Mouse (Mus musculus): Measurements from ENCODE around the gene Myh7b. TPM values are rescaled to one million over a fixed set of nuclear protein-coding genes. Genes with fewer than 3 reads are reported as not detected.

Gene Myh7b
- polyA plus RNA-seq, 1 experiment from 2014 or later, result 0.52 TPM

DNA sequence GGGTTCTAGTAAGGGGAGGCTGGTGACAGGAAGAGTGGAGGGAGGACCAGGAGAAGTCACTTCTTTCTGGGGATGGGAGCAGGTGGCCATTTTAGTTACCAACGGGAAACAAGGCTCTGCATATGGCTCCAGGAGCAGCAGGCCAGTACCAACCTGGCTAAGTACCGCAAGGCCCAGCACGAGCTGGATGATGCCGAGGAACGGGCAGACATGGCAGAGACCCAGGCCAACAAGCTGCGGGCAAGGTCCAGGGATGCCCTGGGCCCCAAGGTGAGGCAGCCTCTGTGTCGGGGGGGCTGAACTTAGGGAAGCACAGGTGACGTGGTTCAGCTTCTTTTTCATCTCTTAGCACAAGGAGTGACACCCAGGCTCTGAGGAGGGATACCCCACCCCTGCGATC lies 22.7 kb downstream of the Myh7b start:
- Histone ChIP-seq H3K9me3 (ENCODE audit: control insufficient read depth, low read length) (no peaks in the 10 kb centered on the region), H3K4me3 (ENCODE audit: low read depth, low read length) (no peak overlapping the region), H3K36me3 (ENCODE audit: control insufficient read depth, insufficient read depth, low read length) (peaks cover 6% of the 10 kb centered on the region; the same call in 1 of the 2 replicates), H3K4me2 (replicated peaks; ENCODE audit: low read depth, low read length) (no peak overlapping the region), H3K9ac (ENCODE audit: low read depth, low read length) (no peak overlapping the region), H3K27ac (ENCODE audit: low read depth, low read length) (no peak overlapping the region), H3K4me1 (replicated peaks; ENCODE audit: control insufficient read depth, insufficient read depth, low read length) (peaks cover 5% of the 10 kb centered on the region), H3K27me3 (ENCODE audit: control insufficient read depth, insufficient read depth, low read length) (peaks cover 41% of the 10 kb centered on the region)
- ATAC-seq (ENCODE audit: low FRiP score) (no peak), DNase-seq (ENCODE audit: low spot score) (no peak)
- WGBS, result 90% methylated on average over 9 of the region's 9 CpGs

DNA sequence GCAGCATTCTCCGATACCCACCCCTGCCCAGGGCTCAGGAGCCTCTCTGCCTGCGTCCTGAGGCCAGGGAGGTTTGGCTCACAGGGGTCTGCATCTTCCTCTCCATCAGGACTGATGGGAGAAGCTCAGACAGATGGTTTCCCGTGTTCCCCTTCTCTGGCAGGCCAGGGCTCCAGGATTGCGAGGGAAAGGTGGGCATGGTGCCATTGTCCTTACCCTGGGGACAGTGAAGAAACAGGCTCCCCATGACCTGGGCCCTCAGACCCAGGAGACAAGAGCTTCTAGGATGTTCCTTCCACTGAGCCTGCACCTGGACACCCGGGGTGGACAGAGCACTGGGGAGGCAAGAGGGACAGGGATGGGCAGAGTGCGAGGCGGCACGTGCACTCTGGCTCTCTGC lies 23.6 kb downstream of the Myh7b start:
- no peak overlapping the region for H3K9ac ChIP-seq (ENCODE audit: low read depth, low read length)
- peaks cover 6% of the 10 kb centered on the region; the same call in 1 of the 2 replicates for H3K36me3 ChIP-seq (ENCODE audit: control insufficient read depth, insufficient read depth, low read length)
- 96% methylated on average over 8 of the region's 8 CpGs for WGBS
- H3K9me3 ChIP-seq (ENCODE audit: control insufficient read depth, low read length), result no peaks in the 10 kb centered on the region
- peaks cover 2% of the 10 kb centered on the region; the same call in 1 of the 2 replicates for H3K4me1 ChIP-seq (replicated peaks; ENCODE audit: control insufficient read depth, insufficient read depth, low read length)
- no peak overlapping the region for H3K4me3 ChIP-seq (ENCODE audit: low read depth, low read length)
- H3K27ac ChIP-seq (ENCODE audit: low read depth, low read length), result no peak overlapping the region
- no peak overlapping the region for H3K4me2 ChIP-seq (replicated peaks; ENCODE audit: low read depth, low read length)
- DNase-seq (ENCODE audit: low spot score), result no peak
- H3K27me3 ChIP-seq (ENCODE audit: control insufficient read depth, insufficient read depth, low read length), result peaks cover 35% of the 10 kb centered on the region
- no peak for ATAC-seq (ENCODE audit: low FRiP score)

DNA sequence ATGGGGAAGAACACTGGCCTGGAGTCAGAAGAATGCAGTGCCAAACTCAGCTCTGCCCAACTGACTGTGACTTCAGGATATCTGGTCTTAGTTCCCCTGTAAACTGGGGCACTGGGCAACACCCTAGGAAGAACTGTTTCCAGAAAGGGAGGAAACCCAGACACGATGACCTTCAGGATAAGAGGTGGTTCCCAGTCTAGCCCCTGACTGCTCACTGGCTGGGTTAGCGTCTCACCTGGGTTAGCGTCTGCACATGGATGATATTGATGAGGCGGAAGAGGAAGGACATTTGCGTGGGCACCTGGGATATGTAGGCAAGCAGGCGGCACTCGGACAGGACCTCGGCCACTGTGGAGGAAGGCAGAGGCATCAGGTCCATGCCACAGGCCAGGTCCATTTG lies 24.9 kb downstream of the Myh7b start:
- ATAC-seq (ENCODE audit: low FRiP score), result no peak
- H3K4me1 ChIP-seq (replicated peaks; ENCODE audit: control insufficient read depth, insufficient read depth, low read length), result peaks cover 2% of the 10 kb centered on the region; the same call in 1 of the 2 replicates
- 93% methylated on average over 8 of the region's 8 CpGs for WGBS
- H3K4me3 ChIP-seq (ENCODE audit: low read depth, low read length), result no peak overlapping the region
- DNase-seq (ENCODE audit: low spot score), result no peak
- peaks cover 9% of the 10 kb centered on the region; the same call in 1 of the 2 replicates for H3K36me3 ChIP-seq (ENCODE audit: control insufficient read depth, insufficient read depth, low read length)
- no peak overlapping the region for H3K27ac ChIP-seq (ENCODE audit: low read depth, low read length)
- H3K27me3 ChIP-seq (ENCODE audit: control insufficient read depth, insufficient read depth, low read length), result peaks cover 21% of the 10 kb centered on the region
- no peak overlapping the region for H3K4me2 ChIP-seq (replicated peaks; ENCODE audit: low read depth, low read length)
- no peaks in the 10 kb centered on the region for H3K9me3 ChIP-seq (ENCODE audit: control insufficient read depth, low read length)
- no peak overlapping the region for H3K9ac ChIP-seq (ENCODE audit: low read depth, low read length)

DNA sequence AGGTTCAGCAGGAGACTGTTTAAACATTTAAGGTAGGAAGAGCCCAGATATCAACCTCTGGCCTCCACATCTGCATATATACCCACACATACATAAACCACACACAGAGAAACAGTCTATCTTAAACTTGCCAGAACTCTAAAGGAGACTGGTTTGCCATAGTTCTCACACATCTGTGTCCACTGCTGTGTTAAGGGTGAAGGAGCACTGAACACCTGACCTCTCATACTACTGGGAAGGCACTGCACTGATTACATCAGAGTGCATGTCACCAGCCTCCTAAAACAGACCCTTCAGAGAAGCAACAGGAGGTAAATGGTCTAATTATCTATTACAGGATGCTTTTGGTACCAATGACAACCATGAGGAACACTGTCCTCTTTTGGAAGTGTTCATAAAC lies 25.9 kb downstream of the Myh7b start:
- ATAC-seq (ENCODE audit: low FRiP score) (no peak), DNase-seq (ENCODE audit: low spot score) (no peak)
- H3K9me3 ChIP-seq (ENCODE audit: control insufficient read depth, low read length), result no peaks in the 10 kb centered on the region
- H3K36me3 ChIP-seq (ENCODE audit: control insufficient read depth, insufficient read depth, low read length), result peaks cover 9% of the 10 kb centered on the region; the same call in 1 of the 2 replicates
- peaks cover 11% of the 10 kb centered on the region for H3K27me3 ChIP-seq (ENCODE audit: control insufficient read depth, insufficient read depth, low read length)
- no peak overlapping the region for H3K4me2 ChIP-seq (replicated peaks; ENCODE audit: low read depth, low read length)
- no peak overlapping the region for H3K4me3 ChIP-seq (ENCODE audit: low read depth, low read length)
- H3K27ac ChIP-seq (ENCODE audit: low read depth, low read length), result no peak overlapping the region
- H3K9ac ChIP-seq (ENCODE audit: low read depth, low read length), result no peak overlapping the region
- no peaks in the 10 kb centered on the region for H3K4me1 ChIP-seq (replicated peaks; ENCODE audit: control insufficient read depth, insufficient read depth, low read length)

DNA sequence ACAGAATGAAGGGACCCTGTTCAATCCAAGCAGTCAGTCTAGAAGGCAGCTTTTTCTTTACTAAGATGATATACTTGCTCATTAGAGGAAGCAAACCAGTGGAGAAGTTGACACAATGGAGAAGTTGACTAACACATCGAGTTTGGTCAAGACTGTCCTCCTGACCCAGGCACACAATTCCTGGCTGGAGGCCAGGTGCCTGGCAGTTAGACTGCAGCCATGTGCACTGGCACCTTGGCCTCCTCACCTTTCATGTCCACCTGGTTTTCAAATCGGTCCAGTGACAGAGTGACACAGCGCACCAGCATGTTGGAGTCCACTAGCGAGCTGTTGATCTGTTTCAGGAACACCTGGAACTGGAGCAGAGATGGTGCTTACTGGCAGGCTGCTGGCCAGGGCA lies 26.4 kb downstream of the Myh7b start:
- Histone ChIP-seq H3K27me3 (ENCODE audit: control insufficient read depth, insufficient read depth, low read length) (peaks cover 6% of the 10 kb centered on the region), H3K9ac (ENCODE audit: low read depth, low read length) (no peak overlapping the region), H3K27ac (ENCODE audit: low read depth, low read length) (no peak overlapping the region), H3K4me2 (replicated peaks; ENCODE audit: low read depth, low read length) (no peak overlapping the region), H3K36me3 (ENCODE audit: control insufficient read depth, insufficient read depth, low read length) (peaks cover 9% of the 10 kb centered on the region; the same call in 1 of the 2 replicates), H3K4me1 (replicated peaks; ENCODE audit: control insufficient read depth, insufficient read depth, low read length) (no peaks in the 10 kb centered on the region), H3K9me3 (ENCODE audit: control insufficient read depth, low read length) (no peaks in the 10 kb centered on the region), H3K4me3 (ENCODE audit: low read depth, low read length) (no peak overlapping the region)
- DNase-seq (ENCODE audit: low spot score) (no peak), ATAC-seq (ENCODE audit: low FRiP score) (no peak)
- whole genome bisulfite sequencing, result 98% methylated on average over 4 of the region's 4 CpGs

DNA sequence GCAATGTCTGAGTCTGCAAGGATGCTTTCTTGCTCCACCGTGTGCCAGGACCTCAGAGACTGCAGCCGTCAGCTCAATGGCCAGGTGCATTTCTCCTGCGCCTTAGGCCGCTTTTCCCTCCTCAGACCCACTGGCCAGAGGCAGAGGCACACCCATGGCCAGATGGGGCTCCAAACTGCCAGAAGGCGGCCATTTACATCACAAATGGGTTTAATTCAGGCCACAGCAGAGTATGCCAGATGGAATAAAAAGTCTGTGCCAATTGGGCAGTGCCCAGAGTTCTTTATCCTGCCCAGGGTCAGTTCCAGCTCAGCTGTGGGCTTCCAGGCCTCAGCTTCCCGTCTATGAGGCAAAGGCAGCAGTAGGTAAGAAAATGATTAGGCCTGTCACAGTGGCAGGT lies 29.6 kb downstream of the Myh7b start:
- WGBS, result 77% methylated on average over 6 of the region's 6 CpGs
- peak; percentile 6 for DNase-seq (ENCODE audit: low spot score)
- Histone ChIP-seq H3K9me3 (ENCODE audit: control insufficient read depth, low read length) (no peaks in the 10 kb centered on the region), H3K27me3 (ENCODE audit: control insufficient read depth, insufficient read depth, low read length) (no peaks in the 10 kb centered on the region), H3K4me2 (replicated peaks; ENCODE audit: low read depth, low read length) (no peak overlapping the region), H3K9ac (ENCODE audit: low read depth, low read length) (no peak overlapping the region), H3K4me1 (replicated peaks; ENCODE audit: control insufficient read depth, insufficient read depth, low read length) (no peaks in the 10 kb centered on the region), H3K4me3 (ENCODE audit: low read depth, low read length) (no peak overlapping the region), H3K36me3 (ENCODE audit: control insufficient read depth, insufficient read depth, low read length) (0 out of 2 replicates have a peak, but pooled peaks cover 6% of the 10 kb centered on the region), H3K27ac (ENCODE audit: low read depth, low read length) (no peak overlapping the region)
- no peak for ATAC-seq (ENCODE audit: low FRiP score)

DNA sequence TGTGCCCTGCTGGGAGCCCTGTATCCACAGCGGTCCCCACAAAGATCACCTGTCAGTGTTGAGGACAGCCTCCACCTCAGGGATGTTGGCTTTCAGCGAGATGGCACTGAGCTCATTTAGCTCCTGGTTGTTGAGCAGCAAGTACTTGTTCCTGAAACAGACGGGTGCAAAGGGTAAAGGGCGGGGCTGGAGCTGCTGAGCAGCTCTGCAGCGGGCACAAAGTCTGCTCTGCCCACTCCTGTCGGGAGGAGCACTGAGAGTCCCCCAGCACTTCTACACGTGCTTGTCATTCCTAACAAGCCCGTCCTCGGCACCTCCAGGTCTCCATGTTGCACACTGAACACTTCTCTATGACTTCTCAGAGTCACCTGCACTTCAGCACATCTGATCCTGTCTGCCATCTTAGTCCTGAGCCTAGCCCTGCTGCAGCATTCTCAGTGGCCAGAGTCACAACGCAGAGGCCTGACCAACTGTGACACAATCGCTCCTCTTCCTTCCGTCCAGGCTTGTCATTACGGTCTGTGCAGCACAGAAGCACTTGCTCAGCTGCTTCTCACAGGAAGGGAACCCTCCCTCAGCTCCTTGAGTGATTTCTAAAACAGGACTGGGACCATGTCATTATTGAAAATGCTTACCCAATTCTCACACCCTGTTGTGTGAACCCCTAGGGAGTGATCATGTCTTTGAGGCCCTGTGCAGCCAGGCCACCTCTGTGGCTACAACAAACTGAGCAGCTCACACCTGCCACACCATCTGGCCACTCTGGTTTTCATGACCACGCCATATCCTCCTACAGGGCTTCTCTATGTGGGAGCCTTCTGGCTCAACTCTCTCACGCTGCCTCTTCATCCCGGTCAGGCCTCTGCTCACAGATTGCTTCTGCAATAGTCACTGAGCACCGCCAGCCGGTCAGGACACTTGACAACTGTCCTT lies 30.8 kb downstream of the Myh7b start:
- DNase-seq (ENCODE audit: low spot score) (peak; percentile 34), ATAC-seq (ENCODE audit: low FRiP score) (peak; percentile 71)
- H3K9me3 ChIP-seq (ENCODE audit: control insufficient read depth, low read length), result no peaks in the 10 kb centered on the region
- H3K4me2 ChIP-seq (replicated peaks; ENCODE audit: low read depth, low read length), result no peak overlapping the region
- no peaks in the 10 kb centered on the region for H3K4me1 ChIP-seq (replicated peaks; ENCODE audit: control insufficient read depth, insufficient read depth, low read length)
- H3K27ac ChIP-seq (ENCODE audit: low read depth, low read length), result peak overlapping the region; percentile 65
- no peaks in the 10 kb centered on the region for H3K27me3 ChIP-seq (ENCODE audit: control insufficient read depth, insufficient read depth, low read length)
- H3K9ac ChIP-seq (ENCODE audit: low read depth, low read length), result no peak overlapping the region
- H3K36me3 ChIP-seq (ENCODE audit: control insufficient read depth, insufficient read depth, low read length), result peaks cover 6% of the 10 kb centered on the region; the same call in 1 of the 2 replicates
- no peak overlapping the region for H3K4me3 ChIP-seq (ENCODE audit: low read depth, low read length)
- WGBS, result 81% methylated on average over 18 of the region's 18 CpGs

DNA sequence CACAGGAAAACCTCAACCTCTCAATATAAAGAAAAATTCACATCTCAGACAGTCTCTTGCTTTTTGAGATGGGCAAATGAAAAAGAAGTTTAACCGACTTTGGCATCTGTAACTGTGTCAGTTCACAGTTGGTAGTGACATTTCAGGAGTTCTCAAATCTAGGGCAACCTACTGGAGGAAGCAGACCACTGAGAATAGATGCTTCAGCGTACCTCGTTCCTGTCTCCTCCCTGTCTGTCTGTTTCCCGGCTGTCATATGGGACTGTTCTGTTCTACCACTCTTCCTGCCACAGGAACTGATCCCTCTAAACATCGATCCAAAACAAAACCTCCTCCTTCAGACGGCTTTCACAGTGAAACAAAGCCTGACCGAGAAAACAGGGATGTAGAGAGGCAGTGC lies 34.7 kb downstream of the Myh7b start:
- H3K36me3 ChIP-seq (ENCODE audit: control insufficient read depth, insufficient read depth, low read length), result no peaks in the 10 kb centered on the region; the same call in 1 of the 2 replicates
- ATAC-seq (ENCODE audit: low FRiP score) (no peak), DNase-seq (ENCODE audit: low spot score) (no peak)
- H3K9ac ChIP-seq (ENCODE audit: low read depth, low read length), result no peak overlapping the region
- no peak overlapping the region for H3K4me2 ChIP-seq (replicated peaks; ENCODE audit: low read depth, low read length)
- H3K9me3 ChIP-seq (ENCODE audit: control insufficient read depth, low read length), result no peaks in the 10 kb centered on the region
- no peaks in the 10 kb centered on the region for H3K4me1 ChIP-seq (replicated peaks; ENCODE audit: control insufficient read depth, insufficient read depth, low read length)
- WGBS, result 88% methylated on average over 7 of the region's 7 CpGs
- no peaks in the 10 kb centered on the region for H3K27me3 ChIP-seq (ENCODE audit: control insufficient read depth, insufficient read depth, low read length)
- H3K4me3 ChIP-seq (ENCODE audit: low read depth, low read length), result no peak overlapping the region
- no peak overlapping the region for H3K27ac ChIP-seq (ENCODE audit: low read depth, low read length)

DNA sequence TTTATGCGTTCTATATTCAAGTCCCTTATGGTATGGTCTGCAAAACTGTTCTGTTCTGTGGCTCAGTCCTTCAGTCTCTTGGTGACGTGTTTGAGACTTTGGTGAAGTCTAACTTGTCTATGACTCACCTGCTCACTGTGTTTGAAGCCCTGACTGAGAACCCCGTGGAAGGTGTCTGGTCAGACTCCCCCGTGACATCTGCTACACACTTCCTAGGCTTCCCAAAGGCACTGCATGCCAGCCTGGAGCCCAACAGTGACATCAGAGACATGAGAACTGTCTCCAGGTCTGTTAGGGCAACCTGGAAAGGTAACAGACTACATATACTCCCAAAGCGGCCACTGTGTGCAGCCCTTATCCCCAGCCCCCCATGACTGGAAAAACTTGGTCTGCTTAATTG lies 41.6 kb downstream of the Myh7b start:
- ATAC-seq (ENCODE audit: low FRiP score) (no peak), DNase-seq (ENCODE audit: low spot score) (no peak)
- peaks cover 8% of the 10 kb centered on the region for H3K36me3 ChIP-seq (ENCODE audit: control insufficient read depth, insufficient read depth, low read length)

More for the DNA sequence above, 41.6 kb downstream of the Myh7b start:
- H3K9me3 ChIP-seq (ENCODE audit: control insufficient read depth, low read length), result no peaks in the 10 kb centered on the region
- H3K4me2 ChIP-seq (replicated peaks; ENCODE audit: low read depth, low read length), result no peak overlapping the region
- WGBS, result 93% methylated on average over 5 of the region's 5 CpGs
- no peaks in the 10 kb centered on the region for H3K27me3 ChIP-seq (ENCODE audit: control insufficient read depth, insufficient read depth, low read length)
- H3K9ac ChIP-seq (ENCODE audit: low read depth, low read length), result no peak overlapping the region
- H3K4me3 ChIP-seq (ENCODE audit: low read depth, low read length), result no peak overlapping the region
- H3K4me1 ChIP-seq (replicated peaks; ENCODE audit: control insufficient read depth, insufficient read depth, low read length), result no peaks in the 10 kb centered on the region
- no peak overlapping the region for H3K27ac ChIP-seq (ENCODE audit: low read depth, low read length)
